Mouse (Mus musculus) retina, embryonic 14.5 days (tissue): ENCODE measurements at regions not wholly inside any gene's neighbourhood (a gene's known extent, or its start where the extent isn't known, plus 50 kb on each side); places are given as distances from the start of the nearest gene placed in this dataset.

Source experiments
- DNase-seq: peaks from one replicate; pipeline ENCODE4 v3.0.0-alpha.2; 2015; ENCODE audit warnings: low spot score

DNA sequence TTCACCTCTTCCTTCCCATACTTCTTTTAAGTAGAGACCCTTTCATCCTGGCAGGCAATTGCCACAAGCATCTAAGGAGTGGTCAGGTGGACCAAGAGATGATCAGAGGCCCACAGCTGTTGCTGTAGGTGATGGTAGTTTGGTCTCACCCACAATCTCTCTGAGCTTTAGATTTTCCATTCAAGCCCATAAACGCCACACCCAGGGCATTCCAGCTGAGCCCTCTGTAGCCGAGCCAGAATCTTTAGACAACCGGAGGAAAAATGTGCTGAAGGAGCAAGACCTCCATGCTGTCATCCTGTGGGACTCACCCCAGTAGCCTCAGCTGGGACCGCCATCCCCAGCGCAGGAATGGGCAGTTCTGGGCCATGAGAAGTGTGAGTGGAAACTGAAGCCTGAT lies 93.7 kb upstream of the Dlx2 start:
- no peak for DNase-seq

GRCm38 (mm10) chr2:71644038-71644470 lies 97.5 kb upstream of the Dlx2 start:
- DNase-seq, result no peak

- no peak for DNase-seq
Observed at GRCm38 (mm10) chr2:71647914-71648497, 97.4 kb upstream of the Itga6 start.

GRCm38 (mm10) chr2:71651662-71652061 lies 93.8 kb upstream of the Itga6 start:
- peak; percentile 58 for DNase-seq

DNA sequence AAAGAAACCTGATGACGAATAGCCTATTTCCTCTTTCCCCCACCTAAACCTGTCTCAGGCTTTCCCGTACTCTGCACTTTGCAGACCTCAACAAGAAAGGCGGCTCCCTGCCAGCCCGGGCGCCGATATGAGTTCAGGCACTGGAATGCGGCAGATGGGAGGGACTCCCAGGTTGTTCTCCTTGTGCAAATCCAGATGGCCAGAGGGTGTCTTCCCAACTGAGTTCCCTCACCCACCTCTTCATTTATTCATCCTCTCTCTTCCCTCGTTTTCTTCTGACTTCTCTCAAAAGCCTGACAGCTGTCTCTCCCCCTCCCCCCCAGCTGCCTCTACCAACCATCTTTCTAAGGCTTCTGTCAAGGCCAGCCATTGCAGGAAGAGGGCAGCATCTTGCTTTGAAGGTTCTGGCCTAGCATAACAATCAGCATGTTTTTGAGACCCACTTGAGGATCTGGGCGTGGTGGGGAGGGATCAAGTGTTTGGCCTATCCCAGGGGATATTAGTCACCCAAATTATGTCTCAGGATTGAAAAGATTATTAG lies 93.1 kb upstream of the Itga6 start:
- DNase-seq, result peak; percentile 72

GRCm38 (mm10) chr2:71654817-71655503 lies 90.5 kb upstream of the Itga6 start:
- no peak for DNase-seq

GRCm38 (mm10) chr2:71655504-71656390 lies 89.7 kb upstream of the Itga6 start:
- DNase-seq, result peak; percentile 86

GRCm38 (mm10) chr2:71656611-71657244 lies 88.7 kb upstream of the Itga6 start:
- DNase-seq, result peak; percentile 28

GRCm38 (mm10) chr2:71661438-71661837 lies 84.0 kb upstream of the Itga6 start:
- no peak for DNase-seq

GRCm38 (mm10) chr2:71661986-71662385 lies 83.4 kb upstream of the Itga6 start:
- DNase-seq, result no peak

GRCm38 (mm10) chr2:71663453-71663852 lies 82.0 kb upstream of the Itga6 start:
- no peak for DNase-seq

- no peak for DNase-seq
Observed at GRCm38 (mm10) chr2:71666927-71667326, 78.5 kb upstream of the Itga6 start.

DNA sequence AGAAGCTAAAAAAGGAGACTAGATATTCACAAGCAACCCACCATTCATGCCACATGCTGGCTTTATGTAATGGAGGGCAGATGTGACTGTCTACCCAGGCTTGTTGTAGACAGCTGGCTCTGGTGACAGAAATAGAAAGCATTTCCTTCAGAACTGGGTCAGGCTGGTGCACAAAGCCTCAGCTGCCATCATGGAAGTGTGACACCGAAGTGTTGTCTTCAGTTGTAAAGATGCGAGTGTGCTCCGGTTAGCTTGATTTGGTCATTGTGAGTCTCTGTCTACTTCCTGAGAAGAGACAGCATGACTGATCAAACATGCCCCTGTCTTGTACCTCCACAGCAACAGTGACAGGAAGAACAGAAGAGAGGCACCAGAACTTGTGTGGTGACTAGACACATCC lies 77.7 kb upstream of the Itga6 start:
- no peak for DNase-seq

DNA sequence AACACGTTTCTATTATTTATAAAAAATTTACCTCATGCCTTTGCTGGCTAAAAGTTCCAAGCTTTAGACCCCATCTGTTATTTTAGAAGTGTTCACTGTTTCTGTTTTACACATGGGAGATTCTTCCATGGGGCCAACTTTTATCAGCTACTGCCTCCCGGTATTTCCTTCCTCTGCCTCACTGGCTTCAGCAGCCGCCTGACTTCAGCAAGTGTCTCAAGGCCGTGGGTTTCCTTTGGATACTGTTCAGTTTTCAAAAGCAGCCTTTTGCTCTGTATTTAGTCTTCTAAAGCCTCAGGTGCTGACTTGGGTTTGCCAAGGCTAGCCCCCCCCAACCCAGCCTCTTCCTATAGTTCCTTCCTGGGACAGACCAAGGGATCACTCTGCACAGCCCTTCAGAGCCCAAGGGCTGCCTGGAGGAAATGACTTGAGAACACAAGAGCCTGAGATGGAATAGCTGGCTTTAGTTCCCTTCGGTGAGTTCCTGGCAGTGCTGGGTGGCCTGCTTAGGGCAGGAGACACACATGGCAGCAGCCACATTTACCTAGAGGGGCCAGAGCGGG lies 75.1 kb upstream of the Itga6 start:
- no peak for DNase-seq

GRCm38 (mm10) chr2:71670882-71671281 lies 74.5 kb upstream of the Itga6 start:
- DNase-seq, result no peak

DNA sequence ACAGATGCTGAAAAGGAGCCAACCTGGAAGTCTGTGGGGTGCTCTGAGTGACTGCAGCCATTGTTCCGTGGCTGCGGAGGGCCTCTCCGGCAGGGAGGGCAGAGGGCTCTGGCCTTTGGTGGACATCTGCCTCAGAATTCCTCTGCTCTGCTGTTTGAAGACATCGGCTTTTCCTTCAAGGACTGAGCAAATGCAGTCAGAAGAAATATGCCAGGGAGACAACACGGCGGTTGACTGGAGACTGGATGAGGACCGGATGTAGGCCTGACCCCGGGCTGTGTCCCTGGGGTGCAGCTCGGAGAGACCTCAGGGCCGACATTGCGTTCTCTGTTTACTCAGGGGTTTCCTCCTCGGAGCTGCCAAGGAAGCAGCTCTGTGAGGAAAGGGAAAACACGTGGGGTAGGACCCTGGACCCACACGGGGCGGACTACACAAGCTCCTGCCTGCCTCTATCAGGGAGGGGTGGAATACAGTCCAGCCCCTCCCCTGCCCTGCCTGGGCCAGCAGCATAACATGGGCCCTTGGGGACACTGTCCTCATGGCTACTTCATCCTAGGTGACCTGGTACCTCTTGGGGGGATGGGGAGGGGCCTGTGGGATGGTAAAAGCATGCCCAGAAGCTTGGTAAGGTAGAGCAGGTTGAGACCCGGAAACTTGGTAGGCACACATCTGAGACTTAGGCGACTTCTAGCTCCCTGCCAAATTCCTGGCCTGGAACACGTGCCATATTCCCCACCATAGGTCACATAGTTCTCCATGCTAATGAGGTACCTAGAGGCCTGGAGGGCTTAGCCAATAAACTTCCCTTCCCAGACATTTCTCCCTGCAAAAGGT lies 72.1 kb upstream of the Itga6 start:
- no peak for DNase-seq

DNA sequence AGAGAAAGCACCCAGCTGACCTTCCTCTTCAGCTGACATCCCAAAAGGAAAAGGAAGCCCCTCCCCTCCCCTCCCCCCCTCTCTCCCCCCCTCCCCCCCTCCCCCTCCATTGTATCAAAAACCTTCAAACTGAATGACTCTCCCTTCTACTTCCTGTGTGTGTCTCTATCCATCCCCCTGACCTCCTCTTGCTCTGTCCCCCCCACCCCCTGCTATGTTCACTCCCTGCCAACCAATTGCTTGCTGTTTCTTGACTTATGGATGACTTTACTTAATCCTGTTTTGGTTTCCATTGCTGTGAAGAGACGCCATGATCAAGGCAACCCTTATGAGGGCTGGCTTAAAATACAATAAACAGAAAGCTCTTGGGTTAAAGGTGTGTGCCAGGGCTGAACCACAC lies 64.7 kb upstream of the Itga6 start:
- DNase-seq, result no peak

DNA sequence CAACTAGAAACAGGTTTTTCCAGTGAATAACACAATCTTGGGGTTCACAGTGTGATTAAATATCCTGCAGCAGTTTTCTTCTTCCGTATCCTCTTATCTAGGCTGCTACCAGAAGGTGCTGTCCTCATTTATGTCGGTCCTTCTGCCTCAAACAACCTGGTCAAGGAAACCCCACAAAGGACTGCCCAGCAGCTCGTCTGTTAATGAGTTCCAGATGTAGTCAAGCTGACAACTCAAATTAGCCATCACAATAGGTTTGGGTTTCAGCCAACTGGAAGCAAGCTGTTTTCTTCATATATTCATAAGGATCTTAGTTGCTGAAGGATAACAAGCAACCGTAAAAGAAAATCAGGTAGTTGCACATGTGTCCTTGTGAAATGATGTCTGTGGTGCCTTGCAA lies 64.3 kb upstream of the Itga6 start:
- DNase-seq, result peak; percentile 74

- peak; percentile 17 for DNase-seq
Observed at GRCm38 (mm10) chr2:71683375-71683774, 62.0 kb upstream of the Itga6 start.

GRCm38 (mm10) chr2:71685239-71685638 lies 60.2 kb upstream of the Itga6 start:
- no peak for DNase-seq

DNA sequence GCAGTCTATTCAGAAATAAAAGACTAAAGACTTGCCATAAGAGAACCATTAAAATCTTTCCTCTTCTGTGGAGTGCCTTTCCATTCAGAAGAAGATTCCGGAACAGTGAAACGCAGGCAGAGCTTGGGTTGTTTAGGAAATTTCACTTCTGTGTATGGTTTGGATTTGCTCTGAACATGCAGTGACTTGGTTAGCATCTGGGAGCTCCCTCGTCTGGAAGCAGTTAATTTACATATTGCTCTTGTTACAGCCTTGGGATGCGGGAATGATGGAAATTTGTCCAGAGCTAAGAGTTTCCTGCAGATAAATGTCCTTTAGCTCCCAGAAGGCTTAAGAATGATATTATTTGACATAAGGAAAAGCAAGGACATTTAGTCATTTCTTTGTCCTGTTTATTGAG lies 56.4 kb upstream of the Itga6 start:
- no peak for DNase-seq
